Mouse (Mus musculus): ENCODE measurements at regions not wholly inside any gene's neighbourhood (a gene's known extent, or its start where the extent isn't known, plus 50 kb on each side); places are given as distances from the start of the nearest gene placed in this dataset.

DNA sequence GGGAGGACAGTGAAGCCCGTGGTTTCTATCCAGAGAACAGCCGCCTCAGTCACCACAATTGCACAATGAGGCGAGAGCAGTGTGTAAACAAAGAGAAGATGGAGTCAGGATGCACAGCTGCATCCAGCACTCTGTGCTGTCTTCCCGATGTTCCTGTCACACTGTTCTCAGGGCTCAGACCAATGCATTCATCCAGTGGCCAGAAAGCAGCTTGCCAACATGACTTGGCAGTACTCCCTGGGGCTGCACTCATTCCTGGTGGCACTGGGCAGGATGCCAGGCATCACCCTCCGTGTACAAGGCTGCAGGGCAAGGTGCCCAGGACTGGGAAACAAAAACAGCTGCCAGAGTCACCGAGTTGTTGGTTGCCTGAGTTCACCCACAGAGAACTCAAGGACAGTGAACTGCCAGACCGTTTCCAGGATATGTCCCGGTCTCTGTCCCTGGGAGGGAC is 75.4 kb upstream of the Tnfsf11 start:
- no peaks in the 10 kb centered on the region for H3K36me3 ChIP-seq (ENCODE audit: control insufficient read depth, insufficient read depth, low read length)
- ATAC-seq (ENCODE audit: low read depth) = peak; percentile 94
- no peak overlapping the region for H3K27ac ChIP-seq (ENCODE audit: low read length)
- H3K4me1 ChIP-seq (replicated peaks; ENCODE audit: control insufficient read depth, insufficient read depth, low read length) = peaks cover 6% of the 10 kb centered on the region
- H3K4me2 ChIP-seq (ENCODE audit: low read depth, low read length) = no peak overlapping the region
- whole genome bisulfite sequencing = 28% methylated on average over 8 of the region's 8 CpGs
- no peaks in the 10 kb centered on the region for H3K9me3 ChIP-seq (ENCODE audit: control insufficient read depth, low read length)
- H3K9ac ChIP-seq (ENCODE audit: low read length) = no peak overlapping the region
- no peaks in the 10 kb centered on the region for H3K27me3 ChIP-seq (ENCODE audit: control insufficient read depth, insufficient read depth, low read depth, low read length)
- H3K4me3 ChIP-seq (ENCODE audit: low read length) = no peak overlapping the region

DNA sequence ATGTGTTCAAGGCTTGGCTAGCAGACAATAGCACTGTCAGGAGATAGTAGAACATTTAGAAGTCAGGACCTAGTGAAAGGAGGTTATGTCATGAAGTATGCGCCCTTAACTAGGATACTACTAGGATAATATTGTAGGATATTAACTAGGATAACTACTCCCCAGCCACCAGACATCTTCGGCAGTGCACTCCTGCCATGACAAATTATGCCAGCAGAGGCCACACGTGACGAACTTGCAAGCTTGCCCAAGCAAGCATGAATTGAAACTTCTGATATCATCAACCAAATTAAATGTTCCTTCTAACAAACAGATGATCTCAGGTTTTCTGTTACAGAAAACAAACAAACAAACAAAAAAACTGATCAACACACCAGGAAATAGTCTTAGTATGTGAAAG is 72.2 kb upstream of the Tnfsf11 start:
- Histone ChIP-seq H3K4me3 (ENCODE audit: low read length) (no peak overlapping the region), H3K9me3 (ENCODE audit: control insufficient read depth, low read length) (no peaks in the 10 kb centered on the region), H3K9ac (ENCODE audit: low read length) (no peak overlapping the region), H3K36me3 (ENCODE audit: control insufficient read depth, insufficient read depth, low read length) (no peaks in the 10 kb centered on the region), H3K27me3 (ENCODE audit: control insufficient read depth, insufficient read depth, low read depth, low read length) (no peaks in the 10 kb centered on the region), H3K27ac (ENCODE audit: low read length) (no peak overlapping the region), H3K4me2 (ENCODE audit: low read depth, low read length) (no peak overlapping the region), H3K4me1 (replicated peaks; ENCODE audit: control insufficient read depth, insufficient read depth, low read length) (peaks cover 6% of the 10 kb centered on the region)
- ATAC-seq (ENCODE audit: low read depth) = no peak
- WGBS = 68% methylated on average over 4 of the region's 4 CpGs

DNA sequence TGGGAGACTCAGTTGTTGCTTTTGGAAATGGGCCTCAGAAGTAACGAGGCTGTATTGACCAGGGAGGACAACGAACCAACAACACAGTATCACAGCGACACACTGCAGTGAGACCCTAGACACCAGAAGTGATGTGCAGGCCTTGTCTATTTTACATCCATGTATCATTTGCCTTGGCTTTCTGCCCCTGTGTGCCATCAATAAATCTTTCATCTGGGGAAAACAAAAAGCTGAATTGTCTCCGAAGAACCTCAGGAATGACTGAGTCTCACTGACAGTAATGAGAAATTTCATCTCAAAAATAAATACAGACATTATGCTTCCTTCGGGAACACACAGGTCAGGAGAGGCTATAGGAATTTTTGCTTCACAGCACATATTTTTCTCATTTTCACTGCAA is 68.7 kb upstream of the Tnfsf11 start:
- no peak overlapping the region for H3K27ac ChIP-seq (ENCODE audit: low read length)
- no peak for ATAC-seq (ENCODE audit: low read depth)
- H3K9me3 ChIP-seq (ENCODE audit: control insufficient read depth, low read length) = no peaks in the 10 kb centered on the region
- no peak overlapping the region for H3K9ac ChIP-seq (ENCODE audit: low read length)
- no peaks in the 10 kb centered on the region for H3K27me3 ChIP-seq (ENCODE audit: control insufficient read depth, insufficient read depth, low read depth, low read length)
- WGBS = 73% methylated on average over 5 of the region's 5 CpGs
- H3K4me2 ChIP-seq (ENCODE audit: low read depth, low read length) = no peak overlapping the region
- H3K4me1 ChIP-seq (replicated peaks; ENCODE audit: control insufficient read depth, insufficient read depth, low read length) = no peaks in the 10 kb centered on the region
- no peak overlapping the region for H3K4me3 ChIP-seq (ENCODE audit: low read length)
- no peaks in the 10 kb centered on the region for H3K36me3 ChIP-seq (ENCODE audit: control insufficient read depth, insufficient read depth, low read length)

DNA sequence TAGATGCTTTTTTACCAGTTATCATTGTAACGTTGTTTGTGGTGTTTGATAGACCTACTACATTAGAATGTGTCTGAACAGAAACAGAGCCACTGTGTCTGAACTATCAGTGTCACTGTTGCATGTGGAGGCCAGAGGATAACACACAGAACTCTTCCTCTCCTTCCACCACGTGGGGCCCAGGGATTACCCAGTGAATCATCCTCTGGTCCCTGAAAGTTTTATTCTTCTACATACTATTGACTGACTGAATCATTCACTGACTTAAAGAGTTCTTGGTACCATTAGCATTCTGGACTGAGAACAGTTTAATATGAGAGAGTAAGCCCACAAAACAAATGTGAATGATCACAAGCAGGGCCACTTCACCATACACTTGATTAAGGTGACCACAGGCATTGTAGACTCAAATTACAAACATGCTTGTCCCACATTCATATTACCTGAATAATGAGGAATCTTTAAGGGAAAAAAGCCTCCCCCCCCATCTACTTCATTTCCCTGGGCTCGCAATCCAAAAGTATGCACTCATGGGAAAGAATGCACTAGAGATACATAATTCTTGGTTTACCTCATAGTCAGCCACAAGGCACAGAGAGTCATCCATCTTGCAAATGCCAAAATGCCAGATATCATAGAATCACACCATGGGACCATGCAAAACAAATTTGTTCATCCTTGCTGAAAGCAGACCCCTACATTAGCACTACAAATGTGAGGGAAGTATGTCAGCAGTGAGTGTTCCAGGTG is 68.1 kb upstream of the Tnfsf11 start:
- no peak for ATAC-seq (ENCODE audit: low read depth)
- 65% methylated on average over 3 of the region's 3 CpGs for WGBS
- no peaks in the 10 kb centered on the region for H3K4me1 ChIP-seq (replicated peaks; ENCODE audit: control insufficient read depth, insufficient read depth, low read length)

DNA sequence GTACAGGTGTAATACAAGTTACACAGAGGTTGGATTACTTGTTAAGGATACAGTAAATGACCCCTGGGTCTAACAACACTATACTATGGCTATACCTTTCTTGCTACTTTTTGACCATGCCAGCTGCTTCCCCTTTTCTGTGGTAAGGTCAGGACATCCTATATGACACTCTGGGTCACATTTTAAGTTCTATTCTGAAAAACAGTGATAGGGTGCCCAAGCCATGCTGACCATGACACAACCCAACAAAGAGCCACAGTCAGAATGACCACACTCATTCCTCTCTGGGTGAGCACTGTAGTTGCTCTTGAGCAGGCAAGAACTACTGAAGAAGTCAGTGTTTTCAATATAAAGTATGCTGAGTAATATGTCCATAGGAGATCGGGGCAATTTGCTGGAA is 64.3 kb upstream of the Tnfsf11 start:
- Histone ChIP-seq H3K4me2 (ENCODE audit: low read depth, low read length) (no peak overlapping the region), H3K9me3 (ENCODE audit: control insufficient read depth, low read length) (no peaks in the 10 kb centered on the region), H3K27me3 (ENCODE audit: control insufficient read depth, insufficient read depth, low read depth, low read length) (no peaks in the 10 kb centered on the region), H3K4me3 (ENCODE audit: low read length) (no peak overlapping the region), H3K4me1 (replicated peaks; ENCODE audit: control insufficient read depth, insufficient read depth, low read length) (no peaks in the 10 kb centered on the region), H3K27ac (ENCODE audit: low read length) (no peak overlapping the region), H3K36me3 (ENCODE audit: control insufficient read depth, insufficient read depth, low read length) (no peaks in the 10 kb centered on the region), H3K9ac (ENCODE audit: low read length) (no peak overlapping the region)
- no peak for ATAC-seq (ENCODE audit: low read depth)
- 76% methylated on average over 1 of the region's 1 CpGs for WGBS

More for the DNA sequence above, 68.1 kb upstream of the Tnfsf11 start:
- Histone ChIP-seq H3K9me3 (ENCODE audit: control insufficient read depth, low read length) (no peaks in the 10 kb centered on the region), H3K4me3 (ENCODE audit: low read length) (no peak overlapping the region), H3K36me3 (ENCODE audit: control insufficient read depth, insufficient read depth, low read length) (no peaks in the 10 kb centered on the region), H3K27me3 (ENCODE audit: control insufficient read depth, insufficient read depth, low read depth, low read length) (no peaks in the 10 kb centered on the region), H3K9ac (ENCODE audit: low read length) (no peak overlapping the region), H3K27ac (ENCODE audit: low read length) (no peak overlapping the region), H3K4me2 (ENCODE audit: low read depth, low read length) (no peak overlapping the region)

DNA sequence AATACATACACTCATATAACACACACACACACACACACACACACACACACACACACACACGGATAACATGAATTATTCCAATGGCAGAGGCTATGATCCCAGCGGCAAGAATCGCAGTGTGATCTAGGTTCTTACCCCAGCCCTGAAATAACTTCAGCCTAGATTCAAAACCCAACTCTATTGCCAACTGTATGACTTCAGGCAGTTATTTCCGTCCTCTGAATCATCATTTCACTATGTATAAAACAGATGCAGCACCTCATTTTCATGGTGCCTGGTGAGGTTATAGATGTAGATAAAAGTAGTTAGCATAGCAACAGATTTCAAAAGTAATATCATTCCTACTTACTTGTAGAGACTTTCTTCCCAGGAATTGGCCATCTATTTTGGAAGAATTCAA is 61.0 kb upstream of the Tnfsf11 start:
- no peak overlapping the region for H3K27ac ChIP-seq (ENCODE audit: low read length)
- ATAC-seq (ENCODE audit: low read depth) = no peak
- H3K36me3 ChIP-seq (ENCODE audit: control insufficient read depth, insufficient read depth, low read length) = no peaks in the 10 kb centered on the region
- 91% methylated on average over 4 of the region's 4 CpGs for WGBS
- H3K27me3 ChIP-seq (ENCODE audit: control insufficient read depth, insufficient read depth, low read depth, low read length) = no peaks in the 10 kb centered on the region
- no peak overlapping the region for H3K4me3 ChIP-seq (ENCODE audit: low read length)
- no peaks in the 10 kb centered on the region for H3K4me1 ChIP-seq (replicated peaks; ENCODE audit: control insufficient read depth, insufficient read depth, low read length)
- no peak overlapping the region for H3K4me2 ChIP-seq (ENCODE audit: low read depth, low read length)
- H3K9me3 ChIP-seq (ENCODE audit: control insufficient read depth, low read length) = no peaks in the 10 kb centered on the region
- no peak overlapping the region for H3K9ac ChIP-seq (ENCODE audit: low read length)

DNA sequence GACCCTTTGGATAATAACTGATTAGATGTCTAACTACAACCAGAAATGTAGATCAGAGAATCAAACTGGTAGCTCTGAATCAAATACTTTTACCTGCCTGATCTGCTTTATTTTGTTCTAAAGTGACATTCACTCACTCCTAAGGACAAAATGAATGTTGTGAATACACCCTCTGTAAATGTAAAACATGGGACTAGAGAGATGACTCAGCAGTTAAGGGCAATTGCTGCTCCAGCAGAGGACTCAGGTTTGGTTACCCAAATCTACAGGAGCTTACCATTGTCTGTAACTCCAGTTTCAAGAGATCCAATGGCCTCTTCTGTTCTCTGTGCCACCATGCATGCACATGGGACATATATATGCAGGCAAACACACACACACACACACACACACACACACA is 57.0 kb upstream of the Tnfsf11 start:
- Histone ChIP-seq H3K4me3 (ENCODE audit: low read length) (no peak overlapping the region), H3K9ac (ENCODE audit: low read length) (no peak overlapping the region), H3K4me1 (replicated peaks; ENCODE audit: control insufficient read depth, insufficient read depth, low read length) (no peaks in the 10 kb centered on the region), H3K36me3 (ENCODE audit: control insufficient read depth, insufficient read depth, low read length) (no peaks in the 10 kb centered on the region), H3K9me3 (ENCODE audit: control insufficient read depth, low read length) (no peaks in the 10 kb centered on the region), H3K27ac (ENCODE audit: low read length) (no peak overlapping the region), H3K27me3 (ENCODE audit: control insufficient read depth, insufficient read depth, low read depth, low read length) (no peaks in the 10 kb centered on the region), H3K4me2 (ENCODE audit: low read depth, low read length) (no peak overlapping the region)
- ATAC-seq (ENCODE audit: low read depth) = no peak

DNA sequence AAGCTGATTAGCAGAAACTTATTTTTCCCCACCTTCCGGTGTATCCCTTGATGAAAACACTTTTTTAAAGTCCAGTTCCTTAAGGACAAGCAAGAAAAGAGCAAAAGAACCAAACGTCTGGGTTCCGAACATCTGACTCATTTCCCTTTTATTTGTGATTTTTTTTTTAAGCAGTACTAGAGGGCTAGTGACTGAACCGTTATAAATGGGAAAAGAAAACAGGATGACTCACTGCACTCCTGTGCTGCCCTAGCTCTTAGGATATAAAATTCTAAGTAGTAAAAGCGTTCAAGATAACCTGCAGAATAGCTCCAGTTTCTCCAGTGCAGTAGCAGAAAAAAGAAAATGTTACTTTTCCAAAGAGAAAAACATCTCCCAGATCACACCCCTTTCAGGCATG is 55.3 kb upstream of the Tnfsf11 start:
- H3K9ac ChIP-seq (ENCODE audit: low read length) = no peak overlapping the region
- WGBS = 67% methylated on average over 5 of the region's 5 CpGs
- no peaks in the 10 kb centered on the region for H3K36me3 ChIP-seq (ENCODE audit: control insufficient read depth, insufficient read depth, low read length)
- H3K4me3 ChIP-seq (ENCODE audit: low read length) = no peak overlapping the region
- H3K27ac ChIP-seq (ENCODE audit: low read length) = no peak overlapping the region
- ATAC-seq (ENCODE audit: low read depth) = no peak
- H3K27me3 ChIP-seq (ENCODE audit: control insufficient read depth, insufficient read depth, low read depth, low read length) = no peaks in the 10 kb centered on the region
- H3K4me2 ChIP-seq (ENCODE audit: low read depth, low read length) = no peak overlapping the region
- no peaks in the 10 kb centered on the region for H3K4me1 ChIP-seq (replicated peaks; ENCODE audit: control insufficient read depth, insufficient read depth, low read length)
- H3K9me3 ChIP-seq (ENCODE audit: control insufficient read depth, low read length) = no peaks in the 10 kb centered on the region
